Mouse (Mus musculus) adrenal gland (tissue): ENCODE results near the gene Gm20458.

ENCODE experiments used
- intact Hi-C: fragments of 180-260 bp; cut with DNase I; formaldehyde crosslinking; loops from one replicate; pipeline ENCODE4 v1.15.1; 2025
- long read RNA-seq, 2 experiments: library from polyadenylated mRNA; unstranded; transcript quantifications; one replicate each; pipeline ENCODE4 v2.0.0; 2020; ENCODE audit warnings: borderline replicate concordance in 1 of 2; ENCODE audit not compliant: insufficient replicate concordance in 1 of 2

The Gm20458 gene
- long read RNA-seq, experiment 1, partial matches to known transcripts: 0 of 5 reads
- long read RNA-seq, experiment 1, other reads (novel, unspliced or antisense): 5 of 5 reads
- long read RNA-seq, experiment 2, partial matches to known transcripts: 1 of 7 reads
- long read RNA-seq, experiment 2, other reads (novel, unspliced or antisense): 5 of 7 reads

GRCm38 (mm10) chr2:164460745-164461551, at the start of gene Gm20458:
Gm20458 (plus strand) TSS chr2:164460967.
- intact Hi-C loops: no loop called here

GRCm38 (mm10) chr2:164414167-164414566, 46.6 kb upstream of the Gm20458 start:
- intact Hi-C loops: no loop called here

GRCm38 (mm10) chr2:164414581-164414980, 46.2 kb upstream of the Gm20458 start:
- intact Hi-C loops: no loop called here

- intact Hi-C loops: loop anchor here (5.0 kb wide), 1 partner anchor 40 kb away; the partner anchor contains the start of gene Sys1
Measured at GRCm38 (mm10) chr2:164417198-164417597, 43.6 kb upstream of the Gm20458 start.

GRCm38 (mm10) chr2:164418308-164418875, 42.4 kb upstream of the Gm20458 start:
- intact Hi-C loops: loop anchor here (2.0 to 5.0 kb wide), 2 partner anchors 39 to 102 kb away; partner anchors contain the start of gene Sys1

- intact Hi-C loops: loop anchor here (2.0 to 5.0 kb wide), 2 partner anchors 38 to 101 kb away; partner anchors contain the start of gene Sys1
Measured at GRCm38 (mm10) chr2:164419489-164419888, 41.3 kb upstream of the Gm20458 start.

GRCm38 (mm10) chr2:164421306-164421705, 39.5 kb upstream of the Gm20458 start:
- intact Hi-C loops: no loop called here

- intact Hi-C loops: no loop called here
Measured at GRCm38 (mm10) chr2:164421979-164422378, 38.8 kb upstream of the Gm20458 start.

- intact Hi-C loops: no loop called here
Measured at GRCm38 (mm10) chr2:164422675-164423393, 37.9 kb upstream of the Gm20458 start.

- intact Hi-C loops: no loop called here
Measured at GRCm38 (mm10) chr2:164423464-164423863, 37.3 kb upstream of the Gm20458 start.

GRCm38 (mm10) chr2:164424406-164424805, 36.4 kb upstream of the Gm20458 start:
- intact Hi-C loops: no loop called here

GRCm38 (mm10) chr2:164425401-164425800, 35.4 kb upstream of the Gm20458 start:
- intact Hi-C loops: no loop called here

GRCm38 (mm10) chr2:164426121-164426520, 34.6 kb upstream of the Gm20458 start:
- intact Hi-C loops: no loop called here

GRCm38 (mm10) chr2:164426952-164427351, 33.8 kb upstream of the Gm20458 start:
- intact Hi-C loops: no loop called here

GRCm38 (mm10) chr2:164428451-164428850, 32.3 kb upstream of the Gm20458 start:
- intact Hi-C loops: no loop called here

- intact Hi-C loops: no loop called here
Measured at GRCm38 (mm10) chr2:164429881-164430615, 30.7 kb upstream of the Gm20458 start.

GRCm38 (mm10) chr2:164430697-164431096, 30.1 kb upstream of the Gm20458 start:
- intact Hi-C loops: no loop called here

GRCm38 (mm10) chr2:164431676-164432465, 28.9 kb upstream of the Gm20458 start:
- intact Hi-C loops: no loop called here

GRCm38 (mm10) chr2:164432541-164433191, 28.1 kb upstream of the Gm20458 start:
- intact Hi-C loops: no loop called here
